Mouse (Mus musculus): ENCODE measurements at regions not wholly inside any gene's neighbourhood (a gene's known extent, or its start where the extent isn't known, plus 50 kb on each side); places are given as distances from the start of the nearest gene placed in this dataset.
A peak's percentile ranks its signal among the peaks of the same experiment; 100 is the strongest.

DNA sequence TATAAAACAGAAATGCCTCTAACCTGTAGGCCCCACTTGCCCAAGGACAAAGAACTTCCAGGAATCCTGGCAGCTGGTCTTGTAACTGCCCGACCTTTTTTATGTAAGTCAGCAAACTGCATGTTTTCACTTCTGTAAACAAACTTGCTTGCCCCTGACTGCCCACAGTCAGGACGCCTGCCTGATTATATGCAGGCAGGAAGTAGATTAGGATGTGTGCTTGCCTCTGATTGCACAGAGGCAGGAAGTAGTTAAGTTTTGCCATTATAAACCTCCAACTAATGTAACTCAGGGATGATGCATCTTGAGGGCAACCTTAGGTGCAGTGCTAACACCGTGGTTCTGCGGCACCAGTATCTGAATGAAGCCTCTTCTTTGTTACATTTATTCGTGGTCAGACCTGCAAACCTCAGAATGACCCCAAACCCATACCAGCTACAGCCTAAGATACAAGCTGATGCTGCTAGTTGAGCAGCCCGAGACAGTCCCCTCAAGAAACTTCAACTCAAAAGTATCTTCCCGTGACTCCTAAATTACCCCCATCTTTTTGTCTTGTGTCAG, 114.8 kb downstream of the Rpap3 start:
- TF ChIP-seq CTCF (IDR thresholded peaks at IDR 0.05 in 2 of 3, conservative IDR thresholded peaks at IDR 0.05 in 1 of 3; ENCODE audit: control insufficient read depth in 1 of 3, insufficient read depth in 1 of 3, low read depth in 2 of 3, low read length in 3 of 3, poor library complexity in 1 of 3, severe bottlenecking in 1 of 3) (no peak), MAFK (IDR thresholded peaks at IDR 0.05; ENCODE audit: borderline replicate concordance, low read depth, low read length) (peak; percentile 92), MAZ (IDR thresholded peaks at IDR 0.05; ENCODE audit: low read depth, low read length) (0 out of 2 replicates have a peak, but pooled peaks have one; percentile 54), ZKSCAN1 (IDR thresholded peaks at IDR 0.05; ENCODE audit: low read depth, low read length) (no peak), POLR2A (IDR thresholded peaks at IDR 0.05; ENCODE audit: control insufficient read depth in 1 of 2, insufficient read depth in 1 of 2, low read depth in 1 of 2, low read length in 2 of 2, poor library complexity in 1 of 2) (no peak), MYC (IDR thresholded peaks at IDR 0.05; ENCODE audit: low read depth, low read length) (peak; percentile 87), UBTF (IDR thresholded peaks at IDR 0.05; ENCODE audit: borderline replicate concordance, insufficient read depth, low read depth, low read length) (no peak), EP300 (IDR thresholded peaks at IDR 0.05; ENCODE audit: low read depth in 1 of 2, low read length in 2 of 2) (peak; percentile 99), POLR2AphosphoS2 (IDR thresholded peaks at IDR 0.05; ENCODE audit: low read length) (peak; percentile 49; the same call in 1 of the 2 replicates)

All from MEL (cell line).